Mouse (Mus musculus): ENCODE results near the gene Ndufaf8.

GRCm38 (mm10) chr11:120055953-120056732 lies 42.6 kb upstream of the Ndufaf8 start:
- TF ChIP-seq CTCF (conservative IDR thresholded peaks at IDR 0.05; ENCODE audit: insufficient read depth, insufficient read length, low read depth, low read length): no peak
- TF ChIP-seq POLR2A (IDR thresholded peaks at IDR 0.05; ENCODE audit: low read depth, low read length): no peak

Measured in kidney, adult 2 months (tissue).